10 mouse cellular contexts compared by ENCODE assay signal in genomic region chr14:55933586-55933985, GRCm38 (mm10). TPM values are rescaled to one million over a fixed set of nuclear protein-coding genes. Genes with fewer than 3 reads are reported as not detected.
DNase-seq lines count a peak whose midpoint lies in the region; ATAC-seq lines count a peak whose summit lies in the region.
"Had no signal": no experiment of that assay in that cellular context is flagged by ENCODE, and none has a peak within 500 bp of the region (broad histone marks: within the 10 kb centered on the region; RNA-seq: fewer than 3 reads in every experiment).

No protein-coding gene starts in this region.

- DNase-seq in urinary bladder, postnatal 14 days (ENCODE audit: low spot score) = peak; percentile 11
- DNase-seq in urinary bladder, adult 18-20 months (ENCODE audit: low spot score in 2 of 2) = no peak
- peak; percentile 55 to 71 for DNase-seq in kidney, postnatal 4 days
- no peak for DNase-seq in right cerebral cortex, adult 18-20 months
- no peak for DNase-seq in liver, embryonic 11.5 days (ENCODE audit: low spot score)

- H3K9me3 ChIP-seq in heart, embryonic 15.5 days (replicated peaks) = no peaks in the 10 kb centered on the region
- no peaks in the 10 kb centered on the region for H3K9me3 ChIP-seq in liver, embryonic 11.5 days (ENCODE audit: control insufficient read depth, low read length)

- no peak overlapping the region for H3K4me3 ChIP-seq in heart, embryonic 15.5 days
- no peak overlapping the region for H3K4me3 ChIP-seq in liver, embryonic 11.5 days (ENCODE audit: low read depth, low read length)
- H3K4me3 ChIP-seq: myocyte had no signal

- WGBS in heart, embryonic 15.5 days = 26% methylated on average over 7 of the region's 7 CpGs
- WGBS in liver, embryonic 11.5 days = 40% methylated on average over 7 of the region's 7 CpGs

- no peak overlapping the region for H3K9ac ChIP-seq in heart, embryonic 15.5 days
- H3K9ac ChIP-seq in liver, embryonic 11.5 days (ENCODE audit: low read depth, low read length) = no peak overlapping the region

- no peaks in the 10 kb centered on the region; the same call in 1 of the 2 replicates for H3K4me1 ChIP-seq in heart, embryonic 15.5 days (replicated peaks)
- no peaks in the 10 kb centered on the region; the same call in 1 of the 2 replicates for H3K4me1 ChIP-seq in liver, embryonic 11.5 days (replicated peaks; ENCODE audit: control insufficient read depth, insufficient read depth, low read length)

- 0 out of 2 replicates have a peak overlapping the region, but pooled peaks have one; percentile 5 for H3K4me2 ChIP-seq in heart, embryonic 15.5 days
- H3K4me2 ChIP-seq in liver, embryonic 11.5 days = no peak overlapping the region

- H3K36me3 ChIP-seq in heart, embryonic 15.5 days = no peaks in the 10 kb centered on the region
- no peaks in the 10 kb centered on the region for H3K36me3 ChIP-seq in liver, embryonic 11.5 days (ENCODE audit: control insufficient read depth, insufficient read depth, low read length)

- H3K27me3 ChIP-seq in heart, embryonic 15.5 days = no peaks in the 10 kb centered on the region
- H3K27me3 ChIP-seq in liver, embryonic 11.5 days (replicated peaks; ENCODE audit: control insufficient read depth, insufficient read depth, low read length) = no peaks in the 10 kb centered on the region

- H3K27ac ChIP-seq in heart, embryonic 15.5 days = no peak overlapping the region
- H3K27ac ChIP-seq in liver, embryonic 11.5 days (ENCODE audit: low read depth, low read length) = no peak overlapping the region

- no peak; the same call in 1 of the 2 replicates for ATAC-seq in heart, embryonic 15.5 days (replicated peaks; ENCODE audit: insufficient number of reproducible peaks, insufficient read depth, low FRiP score, low read depth)
- no peak; the same call in 1 of the 2 replicates for ATAC-seq in megakaryocyte progenitor cell, adult 5-6 weeks (replicated peaks; ENCODE audit: poor library complexity)
- no peak for ATAC-seq in erythroblast, adult 5-6 weeks (replicated peaks; ENCODE audit: low FRiP score, poor library complexity, severe bottlenecking)
- no peak for ATAC-seq in liver, embryonic 11.5 days (replicated peaks; ENCODE audit: low FRiP score)
- ATAC-seq: Patski had no signal

RNA-seq across cellular contexts. Expression of gene Cma1, which starts 10.9 kb away (rescaled TPM):
- polyA plus RNA-seq in heart, embryonic 15.5 days (2015; fragmentation: Nextera tagmentation; extraction: Ambion mirVana) = 8.9 and 9.6 TPM in 2 replicates
- total RNA-seq in megakaryocyte progenitor cell, adult 5-6 weeks (2015) = not detected in 2 replicates
- not detected in 2 replicates for total RNA-seq in megakaryocyte progenitor cell, adult 5-6 weeks (2017)
- not detected in 2 replicates for total RNA-seq in erythroblast, adult 5-6 weeks (2015; ENCODE audit: low replicate concordance)
- total RNA-seq in erythroblast, adult 5-6 weeks (2017; ENCODE audit: low replicate concordance) = not detected in 2 replicates
- not detected in 2 replicates for polyA plus RNA-seq in liver, embryonic 11.5 days (2014; fragmentation: Nextera tagmentation; extraction: Ambion mirVana)
- polyA plus RNA-seq: Patski had no signal

RNA-seq across cellular contexts. Expression of gene Cma2, which starts 17.2 kb away (rescaled TPM):
- not detected in 2 replicates for polyA plus RNA-seq in heart, embryonic 15.5 days (2015; fragmentation: Nextera tagmentation; extraction: Ambion mirVana)
- total RNA-seq in megakaryocyte progenitor cell, adult 5-6 weeks (2015) = not detected in 2 replicates
- total RNA-seq in megakaryocyte progenitor cell, adult 5-6 weeks (2017) = not detected in 2 replicates
- not detected in 2 replicates for total RNA-seq in erythroblast, adult 5-6 weeks (2015; ENCODE audit: low replicate concordance)
- total RNA-seq in erythroblast, adult 5-6 weeks (2017; ENCODE audit: low replicate concordance) = not detected in 2 replicates
- not detected in 2 replicates for polyA plus RNA-seq in liver, embryonic 11.5 days (2014; fragmentation: Nextera tagmentation; extraction: Ambion mirVana)
- polyA plus RNA-seq: Patski had no signal

RNA-seq across cellular contexts. Expression of gene Sdr39u1, which starts 33.5 kb away (rescaled TPM):
- polyA plus RNA-seq in heart, embryonic 15.5 days (2015; fragmentation: Nextera tagmentation; extraction: Ambion mirVana) = 45.3 and 60.8 TPM in 2 replicates
- 11.7 and 18.2 TPM in 2 replicates for total RNA-seq in megakaryocyte progenitor cell, adult 5-6 weeks (2015)
- total RNA-seq in megakaryocyte progenitor cell, adult 5-6 weeks (2017) = 4.2 and 6.9 TPM in 2 replicates
- 1.3 TPM in 2 replicates for total RNA-seq in erythroblast, adult 5-6 weeks (2015; ENCODE audit: low replicate concordance)
- total RNA-seq in erythroblast, adult 5-6 weeks (2017; ENCODE audit: low replicate concordance) = 3.5 and 10.6 TPM in 2 replicates
- polyA plus RNA-seq in liver, embryonic 11.5 days (2014; fragmentation: Nextera tagmentation; extraction: Ambion mirVana) = 24.3 and 30.5 TPM in 2 replicates

RNA-seq across cellular contexts. Expression of gene Khnyn, which starts 48.8 kb away (rescaled TPM):
- polyA plus RNA-seq in heart, embryonic 15.5 days (2015; fragmentation: Nextera tagmentation; extraction: Ambion mirVana) = 9.2 and 12.6 TPM in 2 replicates
- 4.6 and 6.1 TPM in 2 replicates for total RNA-seq in megakaryocyte progenitor cell, adult 5-6 weeks (2015)
- 14.3 and 15.3 TPM in 2 replicates for total RNA-seq in megakaryocyte progenitor cell, adult 5-6 weeks (2017)
- 30.7 and 36.4 TPM in 2 replicates for total RNA-seq in erythroblast, adult 5-6 weeks (2015; ENCODE audit: low replicate concordance)
- 122 and 126 TPM in 2 replicates for total RNA-seq in erythroblast, adult 5-6 weeks (2017; ENCODE audit: low replicate concordance)
- 12.6 and 14.6 TPM in 2 replicates for polyA plus RNA-seq in liver, embryonic 11.5 days (2014; fragmentation: Nextera tagmentation; extraction: Ambion mirVana)

RNA-seq across cellular contexts. Expression of gene Cbln3, which starts 49.4 kb away (rescaled TPM):
- 0.36 and 0.50 TPM in 2 replicates for polyA plus RNA-seq in heart, embryonic 15.5 days (2015; fragmentation: Nextera tagmentation; extraction: Ambion mirVana)
- total RNA-seq in megakaryocyte progenitor cell, adult 5-6 weeks (2015) = 0.17 TPM in 1 of 2 replicates, not detected in the other
- 0.07 TPM in 1 of 2 replicates, not detected in the other for total RNA-seq in megakaryocyte progenitor cell, adult 5-6 weeks (2017)
- total RNA-seq in erythroblast, adult 5-6 weeks (2015; ENCODE audit: low replicate concordance) = not detected in 2 replicates
- total RNA-seq in erythroblast, adult 5-6 weeks (2017; ENCODE audit: low replicate concordance) = 0.14 TPM in 1 of 2 replicates, not detected in the other
- 0.47 and 0.60 TPM in 2 replicates for polyA plus RNA-seq in liver, embryonic 11.5 days (2014; fragmentation: Nextera tagmentation; extraction: Ambion mirVana)

Comparison
In these comparisons a context has a peak if more than half of its experiments do, and no peak if none do; other contexts are left out.
1. DNase-seq: peak in urinary bladder, postnatal 14 days (single experiment) and kidney, postnatal 4 days (2 of 2); none in urinary bladder, adult 18-20 months (0 of 2), right cerebral cortex, adult 18-20 months (single experiment) and liver, embryonic 11.5 days (single experiment).